ENCODE assay signal across 8 mouse cellular contexts in the genomic region with DNA sequence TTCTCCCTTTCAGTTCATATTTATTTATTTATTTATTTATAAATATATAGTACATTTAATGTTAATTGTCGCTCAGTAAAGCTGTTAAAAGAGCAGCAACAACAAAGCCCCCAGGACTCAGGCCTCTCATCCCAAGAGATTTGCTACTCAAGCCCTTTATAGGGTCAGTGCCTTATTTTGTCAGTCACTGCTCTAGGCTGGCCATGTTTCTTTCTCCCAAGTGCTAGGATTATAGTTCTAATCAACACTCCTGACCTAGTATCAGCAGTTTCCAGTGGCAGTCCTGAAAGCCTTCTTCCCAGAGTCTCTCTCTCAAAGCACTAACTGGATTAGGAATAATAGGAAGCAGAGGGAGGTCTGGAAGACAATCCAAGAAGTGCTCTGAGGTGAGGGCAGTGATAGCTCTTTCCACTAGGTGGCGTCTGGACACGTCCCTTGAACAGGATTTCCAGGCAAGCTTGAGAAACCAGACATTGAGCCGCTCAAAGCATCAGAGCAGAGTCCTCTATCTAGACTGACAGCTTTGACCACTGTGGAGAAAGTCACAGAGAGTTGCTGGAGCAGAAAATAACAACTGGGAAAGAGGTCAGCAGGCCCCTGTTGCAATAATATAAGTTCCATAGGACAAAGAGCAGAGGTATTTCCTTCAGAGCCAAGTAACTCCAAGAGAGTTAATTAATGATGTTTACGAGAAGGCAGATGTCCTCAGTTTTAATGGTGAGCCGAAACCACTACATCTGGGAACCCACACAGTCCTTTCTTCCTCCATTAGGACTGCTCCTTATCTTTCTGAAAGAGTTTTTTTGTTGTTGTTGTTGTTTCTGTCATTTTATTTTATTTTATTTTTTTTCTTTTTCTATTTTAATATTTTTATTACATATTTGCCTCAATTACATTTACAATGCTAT. TPM values are rescaled to one million over a fixed set of nuclear protein-coding genes. Genes with fewer than 3 reads are reported as not detected.
DNase-seq lines count a peak whose midpoint lies in the region; ATAC-seq and TF ChIP-seq lines count a peak whose summit lies in the region.

No protein-coding gene starts in this region.

- H3K9me3 ChIP-seq in ES-E14 (ENCODE audit: control insufficient read depth, insufficient read depth, low read depth, low read length), result no peaks in the 10 kb centered on the region
- H3K9me3 ChIP-seq in liver, postnatal 0 days (ENCODE audit: low read length), result no peaks in the 10 kb centered on the region
- H3K9me3 ChIP-seq in neural tube, embryonic 14.5 days (ENCODE audit: control insufficient read depth, low read length), result no peaks in the 10 kb centered on the region

- H3K27me3 ChIP-seq in liver, postnatal 0 days (ENCODE audit: insufficient read depth, low read length), result no peaks in the 10 kb centered on the region
- H3K27me3 ChIP-seq in neural tube, embryonic 14.5 days (ENCODE audit: control insufficient read depth, insufficient read depth, low read length), result no peaks in the 10 kb centered on the region

- TF ChIP-seq CTCF in liver, postnatal 0 days (IDR thresholded peaks at IDR 0.05; ENCODE audit: low read depth), result peak; percentile 77

- no peaks in the 10 kb centered on the region for H3K4me1 ChIP-seq in ES-E14 (ENCODE audit: control insufficient read depth in 2 of 2, insufficient read depth in 2 of 2, low read length in 2 of 2, poor library complexity in 1 of 2)
- H3K4me1 ChIP-seq in liver, postnatal 0 days (ENCODE audit: insufficient read depth), result no peaks in the 10 kb centered on the region
- H3K4me1 ChIP-seq in neural tube, embryonic 14.5 days (ENCODE audit: control insufficient read depth, insufficient read depth, low read length), result no peaks in the 10 kb centered on the region

- H3K4me3 ChIP-seq in ES-E14 (ENCODE audit: insufficient read depth in 1 of 2, low read depth in 1 of 2, low read length in 2 of 2, poor library complexity in 1 of 2, severe bottlenecking in 1 of 2), result no peak overlapping the region
- H3K4me3 ChIP-seq in liver, postnatal 0 days (ENCODE audit: low read depth, low read length), result no peak overlapping the region
- no peak overlapping the region for H3K4me3 ChIP-seq in neural tube, embryonic 14.5 days (ENCODE audit: low read depth, low read length)

- WGBS in liver, postnatal 0 days (ENCODE audit: insufficient replicate concordance), result 37% methylated on average over 6 of the region's 6 CpGs
- WGBS in neural tube, embryonic 14.5 days, result 34% methylated on average over 6 of the region's 6 CpGs

- peak; percentile 63 for ATAC-seq in liver, postnatal 0 days
- peak; percentile 90 for ATAC-seq in neural tube, embryonic 14.5 days (ENCODE audit: low read depth)

- H3K4me2 ChIP-seq in liver, postnatal 0 days (ENCODE audit: low read depth, low read length), result no peak overlapping the region
- no peak overlapping the region for H3K4me2 ChIP-seq in neural tube, embryonic 14.5 days (ENCODE audit: low read depth, low read length)

- in situ Hi-C loops in ES-E14 (cut with MboI; ENCODE audit: low sequenced_read_pairs in 2 of 2, unreplicated experiment in 2 of 2), result no loop called here

- no peaks in the 10 kb centered on the region for H3K36me3 ChIP-seq in ES-E14 (ENCODE audit: control insufficient read depth, insufficient read depth, low read length, poor library complexity, severe bottlenecking)
- H3K36me3 ChIP-seq in liver, postnatal 0 days (replicated peaks; ENCODE audit: insufficient read depth, low read length), result no peaks in the 10 kb centered on the region
- H3K36me3 ChIP-seq in neural tube, embryonic 14.5 days (ENCODE audit: control insufficient read depth, insufficient read depth, low read length), result no peaks in the 10 kb centered on the region

- intact Hi-C loops in heart, postnatal 10 days (cut with DNase I), result loop anchor here (1.0 kb wide), 1 partner anchor 171 kb away; no protein-coding TSS in a partner anchor

- no peak for TF ChIP-seq EP300 in liver, postnatal 0 days (IDR thresholded peaks at IDR 0.05; ENCODE audit: low read depth)

- no peak overlapping the region for H3K9ac ChIP-seq in ES-E14 (ENCODE audit: insufficient read depth, low read depth, low read length, poor library complexity, severe bottlenecking)
- H3K9ac ChIP-seq in liver, postnatal 0 days (replicated peaks), result no peak overlapping the region
- H3K9ac ChIP-seq in neural tube, embryonic 14.5 days (replicated peaks; ENCODE audit: low read depth, low read length), result no peak overlapping the region

- peak; percentile 60 for DNase-seq in ES-E14 (ENCODE audit: low read depth, low spot score)
- peak; percentile 72 for DNase-seq in brain, adult 2 months (ENCODE audit: low read depth, low spot score)
- DNase-seq in fibroblast of lung, adult 2 months (ENCODE audit: low read depth), result peak; percentile 20
- peak; percentile 65 to 69 for DNase-seq in heart, postnatal 10 days
- DNase-seq in kidney, postnatal 36 days, result peak; percentile 77 to 84
- peak; percentile 51 for DNase-seq in liver, postnatal 0 days
- DNase-seq in urinary bladder, postnatal 25 days (ENCODE audit: low spot score), result peak; percentile 35

- H3K27ac ChIP-seq in ES-E14 (ENCODE audit: insufficient read depth, low read depth, low read length, poor library complexity, severe bottlenecking), result no peak overlapping the region
- H3K27ac ChIP-seq in liver, postnatal 0 days (ENCODE audit: low read depth), result no peak overlapping the region
- H3K27ac ChIP-seq in neural tube, embryonic 14.5 days (ENCODE audit: low read depth, low read length), result no peak overlapping the region

TF ChIP-seq in ES-E14, 5 proteins besides CTCF, POLR2A, EP300 and RAD21:
- TF ChIP-seq MAFK (IDR thresholded peaks at IDR 0.05; ENCODE audit: insufficient read depth, low read depth, low read length) (no peak), ZC3H11A (IDR thresholded peaks at IDR 0.05; ENCODE audit: borderline replicate concordance, low read depth, low read length) (peak; percentile 94), CHD2 (IDR thresholded peaks at IDR 0.05; ENCODE audit: low read depth, low read length) (no peak), ZNF384 (IDR thresholded peaks at IDR 0.05; ENCODE audit: low read depth, low read length) (no peak), HCFC1 (IDR thresholded peaks at IDR 0.05; ENCODE audit: borderline replicate concordance, insufficient read depth, low read length) (no peak)

RNA-seq across cellular contexts. Expression of gene Akr1c18, which starts 39.9 kb away (rescaled TPM):
- total RNA-seq in ES-E14 (2012; rRNA removed), result 1.1 TPM in 1 of 2 replicates, not detected in the other
- not detected for total RNA-seq in heart, postnatal 10 days (2021)
- polyA plus RNA-seq in liver, postnatal 0 days (2015; fragmentation: Nextera tagmentation; extraction: Ambion mirVana), result 26.8 and 30.5 TPM in 2 replicates
- polyA plus RNA-seq in neural tube, embryonic 14.5 days (2014; fragmentation: Nextera tagmentation; extraction: Ambion mirVana), result 0.17 TPM in 1 of 2 replicates, not detected in the other

Comparison
In these comparisons a context has a peak if more than half of its experiments do, and no peak if none do; other contexts are left out.
1. DNase-seq: peak in every context shown above with its lines; median percentile 80 in kidney, postnatal 36 days; 72 in brain, adult 2 months; 67 in heart, postnatal 10 days; 60 in ES-E14; 51 in liver, postnatal 0 days; 35 in urinary bladder, postnatal 25 days; 20 in fibroblast of lung, adult 2 months.